Mouse (Mus musculus) neutrophil, adult 5-6 weeks (primary cell): ENCODE measurements around the gene Il18r1. TPM values are rescaled to one million over a fixed set of nuclear protein-coding genes. Genes with fewer than 3 reads are reported as not detected.
A peak's percentile ranks its signal among the peaks of the same experiment; 100 is the strongest.

Source experiments
- ATAC-seq: fragments of 151-379, 151-347 bp; 2 replicates; pipeline ENCODE4 v1.8.0; 2017; ENCODE audit warnings: mild to moderate bottlenecking, moderate TSS enrichment; ENCODE audit not compliant: insufficient number of reproducible peaks, poor library complexity, low FRiP score, severe bottlenecking; ENCODE audit errors: extremely low read depth
- total RNA-seq: library from RNA; stranded (forward); fragments of 200-1000 nt; gene quantifications from 2 replicates; pipeline ENCODE4 v1.2.3, GENCODE M21; 2017

Il18r1 gene
- 15.3 and 18.0 TPM in 2 replicates for total RNA-seq

GRCm38 (mm10) chr1:40465477-40466430, at the start of gene Il18r1:
Il18r1 (plus strand) TSS chr1:40465552.
- peak; percentile 68; the same call in 1 of the 2 replicates for ATAC-seq

- no peak for ATAC-seq
These were observed 48.3 kb upstream of the Il18r1 start for GRCm38 (mm10) chr1:40417034-40417433.

- ATAC-seq = no peak
These were observed 46.8 kb upstream of the Il18r1 start for GRCm38 (mm10) chr1:40418512-40418911.

DNA sequence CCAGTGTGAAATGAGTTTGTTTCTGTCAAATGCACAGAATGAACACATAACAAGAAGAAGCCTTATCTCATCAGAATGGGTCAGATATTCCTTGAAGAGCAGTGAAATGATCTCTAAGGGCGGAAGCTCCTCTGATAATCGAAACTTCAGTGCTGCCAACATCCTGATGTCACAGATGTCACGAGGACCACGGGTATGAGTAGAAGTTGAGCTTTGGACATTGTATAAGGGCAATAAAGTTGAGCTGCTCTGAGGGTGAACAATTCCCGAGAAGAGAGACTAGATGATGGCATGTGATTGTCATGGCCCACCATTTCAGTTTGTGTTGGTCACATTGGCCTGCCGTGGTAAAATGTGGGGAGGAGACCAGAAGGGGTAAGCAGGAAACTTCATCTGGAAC, 41.5 kb upstream of the Il18r1 start:
- no peak for ATAC-seq

DNA sequence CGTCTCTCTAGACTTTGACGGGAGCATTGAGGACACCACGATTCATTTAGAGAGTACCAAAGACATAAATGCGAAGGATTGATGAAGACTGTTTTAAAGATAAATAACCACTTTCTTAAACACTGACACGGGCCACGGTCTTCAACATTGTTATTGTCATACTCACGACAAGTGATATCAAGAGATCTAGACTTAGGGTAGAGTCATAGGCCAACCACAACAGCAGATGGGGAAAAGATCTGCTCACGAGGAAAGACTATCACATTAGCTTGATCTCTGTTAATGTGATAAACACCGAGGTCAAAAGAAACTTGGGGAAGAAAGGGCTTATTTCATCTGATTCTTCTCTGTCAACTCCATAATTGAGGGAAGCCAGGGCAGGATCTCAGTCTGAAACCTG, 38.1 kb upstream of the Il18r1 start:
- ATAC-seq = no peak

DNA sequence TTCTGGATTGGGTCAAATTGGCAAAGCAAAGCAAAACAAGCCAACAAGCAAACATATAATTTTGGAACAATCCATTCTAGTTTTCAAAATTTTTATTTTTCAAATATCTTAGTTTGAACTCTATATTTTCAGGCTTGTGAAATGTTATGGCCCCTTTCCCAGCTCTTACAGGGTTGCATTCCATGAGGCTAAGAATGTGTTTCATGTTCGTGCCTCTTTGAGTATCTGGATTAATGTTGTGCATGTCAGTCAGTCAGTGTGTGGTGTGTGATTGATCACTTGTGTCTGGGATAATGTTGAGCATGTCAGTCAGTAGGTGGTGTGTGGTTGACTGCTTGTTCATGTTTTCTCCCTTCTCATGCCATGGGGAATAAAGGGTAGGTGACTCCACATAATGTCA, 37.5 kb upstream of the Il18r1 start:
- ATAC-seq = no peak

GRCm38 (mm10) chr1:40428910-40429675, 36.3 kb upstream of the Il18r1 start, which contains the start of gene Il1rl1:
Il1rl1 (plus strand) TSS chr1:40429570.
- no peak for ATAC-seq

GRCm38 (mm10) chr1:40430143-40430834, 35.1 kb upstream of the Il18r1 start:
- no peak for ATAC-seq

DNA sequence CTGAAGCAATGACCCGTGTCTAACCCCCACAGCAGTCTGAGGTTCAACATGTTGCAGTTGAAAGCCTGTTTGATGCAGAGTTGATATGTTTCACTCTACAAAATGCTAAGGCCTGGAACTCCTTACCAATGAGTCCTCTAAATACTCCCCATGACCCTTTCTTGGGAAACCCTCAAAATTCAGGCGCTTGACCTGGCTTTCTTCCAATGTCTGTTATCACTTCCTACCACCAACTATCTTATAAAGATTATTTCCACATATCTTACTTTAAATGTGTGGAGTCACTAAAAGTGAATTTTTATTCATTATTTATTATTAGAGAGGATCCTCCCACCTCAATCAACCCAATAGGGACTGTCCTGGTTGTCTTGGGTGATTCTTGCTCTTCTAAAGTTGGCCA, 33.2 kb upstream of the Il18r1 start:
- ATAC-seq = no peak

- no peak for ATAC-seq
These were observed 29.4 kb upstream of the Il18r1 start for GRCm38 (mm10) chr1:40435936-40436335.

- no peak for ATAC-seq
These were observed 28.0 kb upstream of the Il18r1 start for GRCm38 (mm10) chr1:40437340-40437739.

DNA sequence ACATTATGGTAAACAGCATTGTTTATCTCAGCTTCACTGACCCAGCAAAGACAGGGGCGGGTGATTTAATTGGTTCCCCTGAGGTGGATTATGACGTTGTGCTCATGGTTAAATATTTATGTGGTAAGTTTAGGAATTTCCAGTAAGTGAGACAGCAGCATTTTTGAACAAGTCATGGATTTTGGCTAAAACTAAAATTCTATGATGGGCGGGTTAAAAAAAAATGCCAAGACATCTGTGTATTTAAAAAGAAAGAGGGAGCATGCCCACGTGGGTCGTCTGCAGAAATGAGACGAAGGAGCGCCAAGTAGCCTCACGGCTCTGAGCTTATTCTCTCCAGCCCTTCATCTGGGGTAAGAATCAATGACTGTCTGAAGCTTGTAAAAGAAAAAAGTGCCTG, 25.8 kb upstream of the Il18r1 start:
- ATAC-seq = no peak

DNA sequence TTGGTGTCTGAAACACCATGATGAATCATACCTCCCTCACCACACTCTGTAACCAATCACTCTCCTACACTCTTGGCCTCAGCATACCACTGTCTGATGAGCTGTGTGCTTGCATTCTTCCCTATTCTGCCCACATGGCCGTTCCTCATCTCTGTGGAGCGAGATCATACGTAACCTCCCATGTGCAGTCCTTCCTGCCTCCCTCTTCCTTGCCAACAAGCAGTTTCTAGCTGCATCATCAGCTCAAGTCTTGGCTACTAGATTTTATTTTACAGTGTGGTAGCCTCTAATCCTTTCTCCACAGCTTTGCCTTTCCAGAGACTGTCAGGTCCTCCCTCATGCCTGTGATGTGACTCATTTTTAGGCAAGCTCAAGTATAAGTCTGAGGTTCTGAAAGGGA, 20.6 kb upstream of the Il18r1 start:
- ATAC-seq = 0 out of 2 replicates have a peak, but pooled peaks have one; percentile 9

DNA sequence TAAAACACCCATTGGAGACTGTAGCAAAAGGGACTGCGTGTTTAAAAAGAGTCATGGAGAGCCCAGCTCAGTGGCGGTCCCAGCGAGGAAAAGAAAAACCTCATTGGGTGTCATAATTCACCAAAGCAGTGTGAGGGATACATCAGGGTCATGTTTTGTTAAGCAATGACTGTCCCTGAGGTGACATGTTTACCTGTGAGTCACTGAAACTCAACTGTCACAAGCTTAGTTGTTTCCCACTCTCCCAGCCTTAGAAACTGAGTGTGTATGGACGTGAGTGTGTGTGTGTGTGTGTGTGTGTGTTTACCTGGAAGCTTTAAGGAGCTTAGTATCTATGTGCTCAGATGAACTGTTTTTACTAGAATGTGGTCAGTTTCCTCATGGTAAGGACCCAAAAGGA, 2.0 kb downstream of the Il18r1 start:
- ATAC-seq = no peak

DNA sequence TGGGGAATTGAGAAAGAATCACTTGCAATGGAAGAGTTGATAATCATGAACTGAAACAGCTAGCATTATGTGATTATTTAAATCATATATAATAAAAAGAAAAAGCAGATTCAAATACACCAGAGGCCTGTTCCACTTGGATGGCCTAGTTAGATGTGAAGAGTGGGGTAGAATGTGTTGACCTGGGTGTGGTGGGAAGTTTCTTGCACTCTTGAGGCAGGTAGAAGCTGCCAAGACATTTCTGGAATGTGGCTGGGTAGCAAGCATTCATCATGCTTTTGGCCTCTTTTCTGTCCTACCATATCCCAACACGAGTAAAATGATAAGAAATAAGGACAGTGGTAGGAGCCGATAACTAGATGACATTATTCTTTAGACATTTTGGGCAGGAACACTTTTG, 3.5 kb downstream of the Il18r1 start:
- ATAC-seq = no peak

GRCm38 (mm10) chr1:40469900-40470299, 4.5 kb downstream of the Il18r1 start:
- ATAC-seq = no peak; the same call in 1 of the 2 replicates

- no peak for ATAC-seq
These were observed 7.0 kb downstream of the Il18r1 start for GRCm38 (mm10) chr1:40472401-40472800.

- ATAC-seq = peak; percentile 59
These were observed 8.3 kb downstream of the Il18r1 start for GRCm38 (mm10) chr1:40473640-40474039.

- no peak for ATAC-seq
These were observed 9.0 kb downstream of the Il18r1 start for GRCm38 (mm10) chr1:40474336-40474735.
